Mouse (Mus musculus): ENCODE measurements around the gene Slc39a9.

- no peak for TF ChIP-seq POLR2A (IDR thresholded peaks at IDR 0.05; ENCODE audit: low read depth, low read length)
- TF ChIP-seq CTCF (IDR thresholded peaks at IDR 0.05; ENCODE audit: borderline replicate concordance, insufficient read depth, low read length), result no peak
These were observed 20.3 kb downstream of the Slc39a9 start for GRCm38 (mm10) chr12:80663935-80664334.
